Mouse (Mus musculus) cerebral cortex, adult 2 months (tissue): ENCODE data around the gene Thnsl2.

ENCODE experiments used
- WGBS: fragments of 180-500 bp; shearing (Covaris S2); methylation state at CpG from one replicate; pipeline ENCODE4 v1.1.7; 2018; 5-methylcytosine and 5-hydroxymethylcytosine counted together

Gene Thnsl2

GRCm38 (mm10) chr6:71143894-71144455 lies at the start of gene Thnsl2:
Gene Thnsl2, minus strand, starts transcription at chr6:71144439.
- under 1% methylated on average over 32 of the region's 32 CpGs for WGBS

- WGBS, result 77% methylated on average over 6 of the region's 6 CpGs
Observed at GRCm38 (mm10) chr6:71193151-71193740, 49.0 kb upstream of the Thnsl2 start.

DNA sequence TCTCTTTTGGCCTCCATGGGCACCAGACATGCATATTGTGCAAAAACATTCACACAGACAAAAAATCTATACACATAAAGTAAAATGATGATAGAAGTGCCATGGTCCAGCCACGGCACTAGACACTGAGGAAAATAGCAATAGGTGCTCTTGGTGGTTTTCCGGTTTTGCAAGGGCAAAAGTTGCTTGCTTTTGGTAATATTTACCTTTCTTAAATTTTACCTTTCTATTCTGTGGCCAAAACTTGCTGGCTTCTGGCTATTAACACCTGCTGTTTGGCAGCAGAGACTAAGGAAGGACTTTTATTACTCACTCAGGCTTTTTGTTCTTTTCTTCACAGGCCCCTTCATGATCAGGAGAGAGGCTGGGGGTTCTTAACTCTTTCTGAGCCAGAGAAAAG lies 46.3 kb upstream of the Thnsl2 start:
- WGBS, result 94% methylated on average over 2 of the region's 2 CpGs

GRCm38 (mm10) chr6:71189578-71189977 lies 45.3 kb upstream of the Thnsl2 start:
- WGBS, result 75% methylated on average over 1 of the region's 1 CpGs

GRCm38 (mm10) chr6:71184941-71185604 lies 40.8 kb upstream of the Thnsl2 start:
- 86% methylated on average over 7 of the region's 7 CpGs for WGBS

DNA sequence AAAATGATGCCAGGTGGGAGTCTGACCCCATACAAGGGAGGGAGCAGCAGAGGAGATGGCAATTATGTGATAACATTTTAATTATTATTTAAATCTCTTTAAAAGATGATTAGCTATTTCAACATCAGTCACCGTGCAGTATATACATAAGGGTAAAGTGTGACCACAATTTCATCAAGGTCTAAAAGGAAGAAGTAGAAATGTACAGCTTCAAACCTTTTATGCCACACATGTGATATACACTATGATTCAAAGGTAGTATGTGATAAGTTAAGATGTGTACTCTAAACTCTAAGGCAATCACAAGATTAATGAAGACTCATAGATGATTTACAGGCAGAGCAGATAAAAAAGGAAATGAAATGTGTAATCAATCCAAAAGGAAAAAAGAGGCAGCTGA lies 36.4 kb upstream of the Thnsl2 start:
- WGBS, result 100% methylated on average over 1 of the region's 1 CpGs

DNA sequence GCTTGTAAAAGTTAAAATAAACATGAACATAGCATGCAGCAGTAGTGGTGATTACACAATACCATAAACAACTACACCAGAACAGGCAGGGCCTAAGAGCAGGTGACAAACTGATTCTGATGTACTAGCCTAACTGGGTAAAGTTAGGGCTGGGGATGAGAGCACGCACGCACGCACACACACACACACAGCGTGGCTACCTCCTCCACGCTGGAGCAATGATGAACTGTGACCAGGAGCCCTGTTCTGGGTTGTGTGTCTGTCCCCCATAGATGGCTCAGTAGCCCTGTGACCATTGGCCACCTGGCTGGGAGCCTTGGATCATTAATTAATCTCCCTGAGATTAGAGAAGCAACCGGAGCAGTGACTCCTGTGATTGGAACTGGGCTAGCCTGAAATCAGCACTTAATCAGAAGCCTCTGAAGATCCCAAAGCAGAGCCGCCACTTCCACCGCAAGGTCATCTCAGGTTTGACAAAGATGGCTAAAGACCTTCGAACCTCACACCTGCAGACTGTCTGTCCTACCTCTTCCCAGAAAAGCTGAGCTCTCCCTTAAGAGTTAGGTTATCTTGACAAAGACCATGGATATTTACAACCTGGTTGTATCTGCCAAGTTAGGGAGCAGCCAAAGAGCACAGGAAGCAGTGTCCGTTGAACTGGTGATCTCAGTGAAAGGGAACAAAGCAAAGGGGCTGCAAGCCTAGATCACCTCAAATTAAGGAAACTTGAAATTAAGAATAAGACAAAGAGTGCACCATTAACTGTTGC lies 28.8 kb upstream of the Thnsl2 start:
- WGBS, result 91% methylated on average over 10 of the region's 10 CpGs

GRCm38 (mm10) chr6:71166551-71167169 lies 22.4 kb upstream of the Thnsl2 start:
- WGBS, result 32% methylated on average over 6 of the region's 6 CpGs

DNA sequence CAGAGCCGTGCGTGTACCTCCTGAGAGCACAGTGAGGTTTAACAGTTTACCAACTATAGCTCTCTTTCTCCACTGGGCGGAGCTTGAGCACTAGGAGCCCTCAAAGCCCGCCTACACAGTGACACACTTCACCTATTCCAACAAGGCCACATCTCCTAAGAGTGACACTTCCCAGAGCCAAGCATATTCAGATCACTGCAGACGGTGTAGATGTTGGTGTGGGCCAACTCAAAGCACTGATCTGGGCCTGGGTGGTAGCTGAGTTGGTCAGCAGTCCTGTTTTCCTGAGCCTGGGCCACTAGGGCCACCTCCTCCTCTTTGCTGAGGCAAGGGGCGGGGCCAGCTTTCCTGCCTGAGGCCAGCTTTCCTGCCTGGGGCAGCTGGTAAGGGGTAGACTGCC lies 20.2 kb upstream of the Thnsl2 start:
- 76% methylated on average over 6 of the region's 6 CpGs for WGBS

DNA sequence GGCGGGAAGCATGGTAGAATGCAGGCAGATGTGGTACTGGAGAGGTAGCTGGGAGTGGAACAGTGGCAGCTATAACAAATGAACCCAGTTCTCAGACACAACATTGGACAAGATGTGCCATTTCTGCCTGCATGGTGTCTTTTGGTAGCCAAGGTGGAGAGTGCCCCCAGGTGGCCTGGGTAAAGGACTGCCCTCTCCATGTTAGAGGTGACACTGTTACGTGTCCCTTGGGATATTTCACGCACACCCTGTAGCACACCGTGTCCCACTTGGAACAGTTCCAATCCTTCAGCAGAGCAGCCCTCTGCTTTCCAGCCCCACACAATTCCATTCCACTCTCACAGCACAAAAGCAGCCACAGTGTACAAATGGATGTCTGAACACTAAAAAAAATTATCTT lies 18.0 kb upstream of the Thnsl2 start:
- WGBS, result 60% methylated on average over 4 of the region's 4 CpGs

GRCm38 (mm10) chr6:71161290-71161689 lies 17.1 kb upstream of the Thnsl2 start:
- WGBS, result 58% methylated on average over 7 of the region's 7 CpGs

DNA sequence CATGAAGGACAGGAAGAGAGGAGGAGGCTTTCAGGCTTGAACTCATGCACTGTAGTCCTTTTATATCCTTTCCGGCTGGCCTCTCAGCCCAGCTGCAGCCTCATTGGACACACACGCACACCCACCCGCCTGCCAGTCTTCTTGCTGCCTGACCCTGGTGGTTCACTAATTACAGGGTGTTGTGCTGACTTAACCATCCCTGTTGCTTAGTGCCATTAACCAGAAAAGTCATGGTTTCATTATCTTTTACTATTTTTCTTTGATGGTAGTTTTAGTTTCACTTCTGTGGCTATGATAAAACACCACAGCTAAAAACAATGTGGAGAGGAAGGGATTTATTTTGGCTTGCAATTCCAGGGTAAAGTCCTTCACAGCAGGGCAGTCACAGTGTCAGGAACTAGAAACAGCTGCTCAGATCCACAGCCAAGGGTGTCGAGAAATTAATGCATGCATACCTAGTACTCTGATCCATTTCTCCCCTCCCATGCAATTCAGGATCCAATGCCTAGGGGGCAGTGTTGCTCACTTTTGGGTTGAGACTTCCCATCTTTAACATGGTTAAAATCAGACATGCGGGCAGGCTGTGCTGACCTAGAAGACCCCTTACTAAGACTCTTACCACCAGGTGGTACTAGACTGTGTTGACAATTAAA lies 12.6 kb upstream of the Thnsl2 start:
- WGBS, result 75% methylated on average over 5 of the region's 5 CpGs

- 88% methylated on average over 6 of the region's 6 CpGs for WGBS
Observed at GRCm38 (mm10) chr6:71154861-71155260, 10.6 kb upstream of the Thnsl2 start.

DNA sequence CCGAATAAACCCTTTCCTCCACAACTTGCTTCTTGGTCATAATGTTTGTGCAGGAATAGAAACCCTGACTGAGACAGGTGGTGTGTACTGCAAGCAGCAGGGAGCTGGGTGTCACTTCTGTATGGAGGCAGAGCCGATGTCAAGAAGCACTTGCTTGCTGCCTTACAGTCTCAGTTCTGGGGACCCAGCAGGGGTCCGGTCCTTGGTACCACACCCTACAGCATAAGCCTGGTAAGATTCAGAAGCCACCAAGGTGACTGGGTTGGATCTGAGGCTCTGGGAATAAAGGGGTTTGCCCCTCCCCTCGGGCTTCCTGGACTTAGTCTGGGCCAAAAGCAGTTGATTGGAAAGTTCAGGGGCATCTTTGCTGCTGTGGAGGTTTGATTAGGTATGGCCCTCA lies 9.2 kb upstream of the Thnsl2 start:
- WGBS, result 82% methylated on average over 4 of the region's 4 CpGs

DNA sequence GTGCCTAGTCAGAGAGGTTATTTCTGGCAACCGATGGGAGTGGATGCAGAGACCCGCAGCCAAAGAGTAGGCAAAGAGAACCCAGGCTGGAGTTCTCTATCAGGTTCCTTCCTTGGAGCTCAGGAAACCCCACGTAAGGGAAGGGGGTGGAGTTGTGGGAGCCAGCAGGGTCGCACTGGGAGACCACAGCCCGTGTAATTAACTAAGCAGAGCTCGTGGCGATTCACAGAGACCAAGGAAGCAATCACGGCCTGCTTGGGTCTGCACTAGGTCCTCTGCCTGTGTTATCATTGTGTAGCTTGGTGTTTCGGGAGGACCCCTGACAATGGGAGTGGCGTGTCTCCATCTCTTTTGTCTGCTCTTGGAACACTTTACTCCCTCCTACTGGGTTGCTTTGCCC lies 6.9 kb upstream of the Thnsl2 start:
- WGBS, result 60% methylated on average over 10 of the region's 10 CpGs

DNA sequence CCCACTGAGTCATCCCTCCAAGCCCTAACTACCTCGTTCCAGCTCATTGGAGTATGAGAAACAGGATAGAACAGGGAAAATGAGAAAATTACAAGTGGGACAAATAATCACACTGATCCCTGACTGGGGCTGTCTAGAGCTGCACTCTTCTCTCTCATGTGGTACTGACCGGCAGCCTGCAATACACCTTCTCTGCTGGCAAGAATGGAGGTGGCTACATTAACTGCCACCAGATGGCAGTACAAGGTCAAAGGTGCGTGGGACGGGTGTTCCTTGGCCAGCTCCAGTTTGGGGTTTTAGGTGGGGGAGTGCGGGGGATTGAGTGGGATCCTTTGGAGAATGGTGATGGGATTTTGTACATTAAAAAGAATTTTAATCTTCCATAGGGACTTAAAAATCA lies 5.3 kb upstream of the Thnsl2 start:
- 22% methylated on average over 5 of the region's 5 CpGs for WGBS

DNA sequence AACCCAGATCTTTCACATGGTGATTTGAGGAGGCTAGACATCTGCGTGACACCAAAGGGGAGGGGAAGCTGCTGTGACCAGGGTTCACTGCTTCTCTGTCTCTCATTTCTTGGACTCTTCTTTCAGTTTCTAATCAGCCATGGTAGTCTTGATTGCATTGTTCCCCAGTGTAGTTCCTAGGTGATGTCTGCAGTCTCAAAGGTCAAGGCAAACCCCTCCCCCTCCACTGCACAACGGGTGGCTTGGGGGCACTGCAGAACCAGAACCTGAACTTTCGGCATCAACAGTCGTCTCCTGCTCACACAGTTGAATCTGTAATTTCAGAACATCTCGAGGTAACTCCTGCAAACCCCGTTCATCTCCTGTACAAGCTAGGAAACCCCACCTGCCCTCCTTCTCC lies 4.1 kb upstream of the Thnsl2 start:
- WGBS, result 90% methylated on average over 6 of the region's 6 CpGs

- WGBS, result 84% methylated on average over 3 of the region's 3 CpGs
Observed at GRCm38 (mm10) chr6:71145288-71145989, 1.2 kb upstream of the Thnsl2 start.

DNA sequence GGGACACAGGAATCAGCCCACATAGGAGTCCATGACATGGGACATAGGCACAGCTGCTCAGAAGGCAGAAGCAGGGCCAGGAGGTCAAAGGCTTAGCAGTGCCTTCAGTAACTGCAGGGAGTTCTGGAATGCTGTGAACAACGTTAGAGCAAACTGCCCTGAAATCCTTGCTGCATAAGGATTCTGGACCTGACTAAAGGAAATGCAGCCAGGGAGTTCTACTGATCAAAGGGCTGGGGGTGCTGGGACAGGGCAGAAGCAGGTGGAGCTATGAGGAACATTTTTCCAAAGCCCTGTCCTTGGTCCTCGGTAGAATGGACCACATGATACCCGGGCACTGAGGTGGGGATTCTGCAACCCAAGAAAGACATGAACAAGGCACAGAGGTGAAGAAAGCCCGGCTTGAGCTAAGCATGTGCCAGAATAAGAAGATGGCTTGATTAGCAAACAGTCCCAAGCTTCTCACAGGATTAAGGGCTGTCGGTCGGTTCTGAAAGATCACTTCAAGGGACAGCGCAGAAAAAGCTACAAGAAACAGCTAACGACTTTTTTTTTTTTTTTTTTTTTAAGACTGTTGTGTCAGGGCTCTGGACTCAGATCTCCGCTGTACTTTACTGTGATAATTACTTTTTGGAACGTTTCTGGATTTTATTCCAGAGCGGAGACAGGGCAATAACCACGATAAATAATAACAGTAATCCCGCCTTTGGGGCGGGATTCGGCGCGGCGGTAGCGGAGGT lies 915 bp downstream of the Thnsl2 start:
- 2% methylated on average over 19 of the region's 19 CpGs for WGBS

GRCm38 (mm10) chr6:71135031-71135430 lies 9.2 kb downstream of the Thnsl2 start:
- WGBS, result 83% methylated on average over 3 of the region's 3 CpGs
